In genomic region chr12:72239230-72239894, GRCm38 (mm10) we compare ENCODE assay signal across 15 mouse cellular contexts. TPM values are rescaled to one million over a fixed set of nuclear protein-coding genes. Genes with fewer than 3 reads are reported as not detected.
DNase-seq lines count a peak whose midpoint lies in the region; ATAC-seq lines count a peak whose summit lies in the region.
"Had no signal": no experiment of that assay in that cellular context is flagged by ENCODE, and none has a peak within 500 bp of the region (broad histone marks: within the 10 kb centered on the region; RNA-seq: fewer than 3 reads in every experiment).

No protein-coding gene starts in this region.

- no peak overlapping the region for H3K4me2 ChIP-seq in hindbrain, embryonic 15.5 days
- H3K4me2 ChIP-seq: liver, embryonic 15.5 days; stomach, embryonic 15.5 days had no signal

- no peaks in the 10 kb centered on the region for H3K27me3 ChIP-seq in hindbrain, embryonic 15.5 days

- peaks cover 29% of the 10 kb centered on the region for H3K4me1 ChIP-seq in hindbrain, embryonic 15.5 days (replicated peaks)
- H3K4me1 ChIP-seq: liver, embryonic 15.5 days had no signal

- no peak for ATAC-seq in hindbrain, embryonic 15.5 days (ENCODE audit: low FRiP score, low read depth)

- H3K27ac ChIP-seq in hindbrain, embryonic 15.5 days (replicated peaks) = peak overlapping the region; percentile 66
- H3K27ac ChIP-seq: liver, embryonic 15.5 days; stomach, embryonic 15.5 days had no signal

- 31% methylated on average over 12 of the region's 12 CpGs for WGBS in hindbrain, embryonic 15.5 days

- no peaks in the 10 kb centered on the region for H3K9me3 ChIP-seq in hindbrain, embryonic 15.5 days
- H3K9me3 ChIP-seq: liver, embryonic 15.5 days; megakaryocyte, embryonic 14.5 days; stomach, embryonic 15.5 days had no signal

- H3K36me3 ChIP-seq in hindbrain, embryonic 15.5 days = no peaks in the 10 kb centered on the region
- H3K36me3 ChIP-seq: liver, embryonic 15.5 days; stomach, embryonic 15.5 days had no signal

- no peak overlapping the region for H3K4me3 ChIP-seq in hindbrain, embryonic 15.5 days
- H3K4me3 ChIP-seq: liver, embryonic 15.5 days; megakaryocyte, embryonic 14.5 days; stomach, embryonic 15.5 days had no signal

- DNase-seq in heart, adult 11 months = peak; percentile 91
- no peak for DNase-seq in heart, adult 8-10 months (ENCODE audit: low spot score)
- peak; percentile 72 for DNase-seq in right cerebral cortex, adult 18-20 months
- DNase-seq in right cerebral cortex, postnatal 14 days = no peak
- no peak for DNase-seq in cerebellum, adult 8-10 months
- DNase-seq in yolk sac, embryonic 10.5 days (ENCODE audit: low spot score) = no peak
- DNase-seq in cerebellum, adult 18-20 months = no peak
- DNase-seq: adrenal gland, postnatal 36 days; B cell, adult 2 months had no signal

- H3K9ac ChIP-seq in hindbrain, embryonic 15.5 days = no peak overlapping the region
- H3K9ac ChIP-seq: liver, embryonic 15.5 days; stomach, embryonic 15.5 days had no signal

RNA-seq across cellular contexts. Expression of gene Ccdc175, which starts 54.5 kb away (rescaled TPM):
- total RNA-seq in heart, adult 8-10 months (2022) = not detected
- polyA plus RNA-seq in hindbrain, embryonic 15.5 days (2015; fragmentation: Nextera tagmentation; extraction: Ambion mirVana) = 0.12 TPM in 1 of 2 replicates, not detected in the other
- total RNA-seq: adrenal gland, postnatal 36 days; common myeloid progenitor, adult 5-6 weeks; left cerebral cortex, adult 8-10 months had no signal
- polyA plus RNA-seq: liver, embryonic 15.5 days; stomach, embryonic 15.5 days had no signal

Comparison
In these comparisons a context has a peak if more than half of its experiments do, and no peak if none do; other contexts are left out.
1. DNase-seq: peak in heart, adult 11 months (single experiment) and right cerebral cortex, adult 18-20 months (single experiment); none in heart, adult 8-10 months (single experiment), right cerebral cortex, postnatal 14 days (single experiment), cerebellum, adult 8-10 months (single experiment), yolk sac, embryonic 10.5 days (single experiment) and cerebellum, adult 18-20 months (0 of 2).